Mouse (Mus musculus): Measurements from ENCODE around the gene Usf1.

- TF ChIP-seq CTCF (IDR thresholded peaks at IDR 0.05; ENCODE audit: extremely low read depth, insufficient read length, insufficient replicate concordance, low read depth, low read length) (no peak), POLR2A (IDR thresholded peaks at IDR 0.05; ENCODE audit: low read depth, low read length) (no peak)
Measured at GRCm38 (mm10) chr1:171413608-171414007, 2.5 kb downstream of the Usf1 start.

Measured in small intestine, adult 2 months (tissue).